Mouse (Mus musculus): ENCODE measurements around the gene Dip2b.
A peak's percentile ranks its signal among the peaks of the same experiment; 100 is the strongest.
"Not testable (repeated sequence)": the region's sequence is repeated elsewhere in the genome, so short reads cannot be mapped to it uniquely, and the experiment has no call there.

Gene Dip2b

DNA sequence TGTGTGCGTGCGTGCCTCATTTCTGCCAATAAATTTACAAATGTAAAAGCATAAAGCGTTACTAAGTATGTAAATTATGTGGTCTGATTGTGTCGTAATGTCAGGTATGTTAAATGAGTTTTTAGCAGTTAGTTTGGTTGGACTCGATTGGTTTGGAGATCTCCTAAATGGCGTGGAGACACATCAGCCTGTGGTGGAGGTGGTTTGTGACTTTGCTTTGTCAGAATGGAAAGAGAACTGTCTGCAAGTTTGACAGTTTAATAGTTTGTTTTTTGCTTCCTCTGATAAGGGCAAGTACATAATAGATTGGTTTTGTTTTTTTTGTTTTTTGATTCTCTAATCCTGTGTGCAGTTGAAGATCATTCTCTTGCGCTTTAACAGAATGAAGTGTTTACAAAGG, 221.9 kb downstream of the Dip2b start:
- not testable (repeated sequence) for DNase-seq (ENCODE audit: low spot score)

DNA sequence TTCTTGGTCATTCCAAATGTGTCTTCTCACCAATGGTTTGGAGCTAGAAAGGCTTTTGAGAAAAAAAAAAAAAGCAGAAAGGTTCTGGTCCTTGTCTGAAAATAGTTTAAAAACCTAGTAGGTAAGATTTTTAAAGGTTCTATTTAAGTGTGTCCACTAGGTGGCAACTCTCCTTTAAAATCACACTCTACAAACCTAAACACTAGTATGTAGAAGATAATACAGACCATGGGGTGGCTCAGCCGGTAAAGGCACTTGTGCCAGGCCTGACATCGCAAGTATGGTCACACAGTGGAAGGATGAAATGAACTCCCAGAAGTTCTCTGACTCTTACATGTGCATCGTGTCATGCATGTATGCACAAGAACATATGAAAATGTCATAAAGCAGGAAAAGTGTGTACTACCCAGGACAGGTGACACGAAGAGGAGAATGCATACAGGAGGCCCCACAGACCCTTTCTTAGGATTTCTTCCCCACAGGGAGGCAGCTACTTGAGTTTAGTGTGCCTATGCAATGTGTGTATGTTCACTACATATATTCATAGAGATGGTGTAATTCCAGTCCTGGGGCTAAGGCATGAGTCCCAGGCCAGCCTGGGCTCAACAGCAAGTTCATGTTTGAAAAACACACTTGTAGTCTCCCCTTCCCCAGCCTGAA, 224.9 kb downstream of the Dip2b start:
- peak; percentile 26 for DNase-seq (ENCODE audit: low spot score)

GRCm38 (mm10) chr15:100265586-100266325, 227.3 kb downstream of the Dip2b start:
- DNase-seq (ENCODE audit: low spot score): no peak

- no peak for DNase-seq (ENCODE audit: low spot score)
Observed at GRCm38 (mm10) chr15:100268916-100269315, 230.5 kb downstream of the Dip2b start.
